Mouse (Mus musculus) R1 (cell line): Measurements from ENCODE around the gene Ubox5.
A peak's percentile ranks its signal among the peaks of the same experiment; 100 is the strongest.
"Not testable (repeated sequence)": the region's sequence is repeated elsewhere in the genome, so short reads cannot be mapped to it uniquely, and the experiment has no call there.

Source experiments
- DNase-seq: peaks from one replicate; pipeline ENCODE4 v3.0.0-alpha.2; 2018; ENCODE audit warnings: low read depth, low spot score

Gene Ubox5

GRCm38 (mm10) chr2:130629839-130630203 lies at the start of gene Ubox5, which contains the start of gene Fastkd5:
Gene Ubox5, minus strand, starts transcription at chr2:130630038.
Gene Fastkd5, minus strand, starts transcription at chr2:130630027.
- DNase-seq: peak; percentile 87

GRCm38 (mm10) chr2:130679154-130679553 lies 49.3 kb upstream of the Ubox5 start:
- DNase-seq: no peak

GRCm38 (mm10) chr2:130677211-130677610 lies 47.4 kb upstream of the Ubox5 start:
- DNase-seq: no peak

GRCm38 (mm10) chr2:130667559-130667958 lies 37.7 kb upstream of the Ubox5 start, which contains the start of gene Itpa:
Gene Itpa, plus strand, starts transcription at chr2:130667610.
- peak; percentile 95 for DNase-seq

GRCm38 (mm10) chr2:130664102-130664701 lies 34.4 kb upstream of the Ubox5 start, which contains the start of gene Ddrgk1:
Gene Ddrgk1, minus strand, starts transcription at chr2:130664659.
- DNase-seq: peak; percentile 99

GRCm38 (mm10) chr2:130663342-130663741 lies 33.5 kb upstream of the Ubox5 start:
- DNase-seq: no peak

- no peak for DNase-seq
Measured at GRCm38 (mm10) chr2:130658530-130658929, 28.7 kb upstream of the Ubox5 start.

- DNase-seq: no peak
Measured at GRCm38 (mm10) chr2:130657541-130657940, 27.7 kb upstream of the Ubox5 start.

GRCm38 (mm10) chr2:130656536-130656935 lies 26.7 kb upstream of the Ubox5 start:
- no peak for DNase-seq

- no peak for DNase-seq
Measured at GRCm38 (mm10) chr2:130655660-130656339, 26.0 kb upstream of the Ubox5 start.

GRCm38 (mm10) chr2:130653760-130654159 lies 23.9 kb upstream of the Ubox5 start:
- no peak for DNase-seq

- no peak for DNase-seq
Measured at GRCm38 (mm10) chr2:130653303-130653702, 23.5 kb upstream of the Ubox5 start.

- not testable (repeated sequence) for DNase-seq
Measured at GRCm38 (mm10) chr2:130649028-130649427, 19.2 kb upstream of the Ubox5 start.

GRCm38 (mm10) chr2:130645198-130645597 lies 15.4 kb upstream of the Ubox5 start:
- DNase-seq: no peak

GRCm38 (mm10) chr2:130642684-130643369 lies 13.0 kb upstream of the Ubox5 start, which contains the start of gene Lzts3:
Gene Lzts3, minus strand, starts transcription at chr2:130642803.
- peak; percentile 89 for DNase-seq

- DNase-seq: peak; percentile 66
Measured at GRCm38 (mm10) chr2:130642197-130642660, 12.4 kb upstream of the Ubox5 start.

- DNase-seq: no peak
Measured at GRCm38 (mm10) chr2:130641351-130642025, 11.7 kb upstream of the Ubox5 start.

- peak; percentile 30 for DNase-seq
Measured at GRCm38 (mm10) chr2:130639276-130639675, 9.4 kb upstream of the Ubox5 start.

- DNase-seq: peak; percentile 58
Measured at GRCm38 (mm10) chr2:130638101-130638611, 8.3 kb upstream of the Ubox5 start.

- DNase-seq: peak; percentile 31
Measured at GRCm38 (mm10) chr2:130635847-130636246, 6.0 kb upstream of the Ubox5 start.

- DNase-seq: peak; percentile 31
Measured at GRCm38 (mm10) chr2:130634739-130635411, 5.0 kb upstream of the Ubox5 start.
